Mouse (Mus musculus): ENCODE measurements around the gene Ccl11. TPM values are rescaled to one million over a fixed set of nuclear protein-coding genes. Genes with fewer than 3 reads are reported as not detected.
A peak's percentile ranks its signal among the peaks of the same experiment; 100 is the strongest.

Gene Ccl11
- polyA plus RNA-seq, 1 experiment from 2014 or later = not detected

DNA sequence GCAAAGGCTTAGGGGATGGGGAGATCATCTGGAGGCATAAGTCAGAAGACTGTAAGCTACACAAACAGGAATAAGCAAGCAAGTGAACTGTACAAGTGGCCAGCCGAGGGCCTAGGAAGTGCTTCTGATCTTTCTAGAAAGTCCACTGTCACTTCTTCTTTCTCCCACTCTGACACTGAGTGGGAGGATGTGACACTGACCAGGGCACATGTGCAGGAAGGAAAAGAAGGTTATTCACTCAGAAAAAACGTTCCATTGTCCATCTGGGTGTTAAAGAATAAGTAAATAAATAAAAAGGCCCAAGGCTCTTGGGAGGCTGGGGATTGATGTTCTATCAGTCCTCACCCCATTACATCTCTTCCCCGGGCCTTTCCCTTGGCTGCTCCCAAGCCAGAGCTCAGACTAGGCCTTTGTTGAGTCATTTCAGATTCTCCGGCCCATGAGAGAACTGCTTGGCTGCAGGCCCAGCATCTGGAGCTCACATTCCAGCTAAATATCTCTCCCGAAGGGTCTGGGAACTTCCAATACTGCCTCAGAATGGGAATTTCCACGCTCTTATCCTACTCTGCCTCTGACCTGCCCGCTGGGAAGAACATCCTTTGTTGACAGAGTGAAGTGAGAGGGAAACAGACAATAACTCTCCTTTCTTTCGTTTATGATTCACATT, 24.8 kb upstream of the Ccl11 start:
- WGBS = 40% methylated on average over 8 of the region's 8 CpGs
- Histone ChIP-seq H3K4me3 (no peak overlapping the region), H3K9ac (no peak overlapping the region), H3K27me3 (replicated peaks) (no peaks in the 10 kb centered on the region), H3K27ac (no peak overlapping the region), H3K4me2 (no peak overlapping the region), H3K4me1 (no peaks in the 10 kb centered on the region), H3K36me3 (replicated peaks) (no peaks in the 10 kb centered on the region), H3K9me3 (no peaks in the 10 kb centered on the region)
- ATAC-seq (replicated peaks) = no peak

DNA sequence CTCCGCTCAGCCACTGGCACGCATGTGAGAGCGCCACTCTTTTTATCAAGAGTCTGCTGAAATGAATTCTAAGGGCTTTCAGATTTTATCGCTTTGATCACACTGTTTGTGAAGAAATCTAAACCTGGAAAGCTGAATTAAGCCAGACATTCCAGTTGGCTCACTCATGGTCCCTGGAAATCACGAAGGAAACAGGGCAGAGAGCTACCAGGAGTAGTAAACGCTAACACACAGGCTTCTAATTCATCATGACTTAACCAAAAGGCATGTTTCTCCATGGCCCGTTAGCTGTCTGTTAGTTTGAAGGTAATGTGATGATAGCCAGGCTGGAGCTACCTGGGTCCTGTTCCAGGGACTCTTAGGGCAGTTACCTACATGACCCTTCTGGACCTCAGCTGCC, 23.2 kb upstream of the Ccl11 start:
- WGBS = 87% methylated on average over 7 of the region's 7 CpGs
- no peak for ATAC-seq (replicated peaks)

GRCm38 (mm10) chr11:82035356-82035755, 22.3 kb upstream of the Ccl11 start, which contains the start of gene Ccl2:
Ccl2 (plus strand) TSS chr11:82035571.
- no peaks in the 10 kb centered on the region for H3K27me3 ChIP-seq (replicated peaks)
- H3K4me1 ChIP-seq = no peaks in the 10 kb centered on the region
- H3K9me3 ChIP-seq = no peaks in the 10 kb centered on the region
- no peak within 1 kb of the TSS for H3K4me3 ChIP-seq
- WGBS = 39% methylated on average over 5 of the region's 5 CpGs
- no peak within 1 kb of the TSS for H3K27ac ChIP-seq
- no peak within 1 kb of the TSS for H3K9ac ChIP-seq
- H3K4me2 ChIP-seq = no peak within 1 kb of the TSS
- H3K36me3 ChIP-seq (replicated peaks) = no peaks in the 10 kb centered on the region
- 0 out of 2 replicates have a peak, but pooled peaks have one; percentile 37 for ATAC-seq (replicated peaks)

More for the DNA sequence above, 23.2 kb upstream of the Ccl11 start:
- Histone ChIP-seq H3K4me1 (no peaks in the 10 kb centered on the region), H3K4me3 (no peak overlapping the region), H3K27ac (no peak overlapping the region), H3K36me3 (replicated peaks) (no peaks in the 10 kb centered on the region), H3K4me2 (no peak overlapping the region), H3K9ac (no peak overlapping the region), H3K27me3 (replicated peaks) (no peaks in the 10 kb centered on the region), H3K9me3 (no peaks in the 10 kb centered on the region)

DNA sequence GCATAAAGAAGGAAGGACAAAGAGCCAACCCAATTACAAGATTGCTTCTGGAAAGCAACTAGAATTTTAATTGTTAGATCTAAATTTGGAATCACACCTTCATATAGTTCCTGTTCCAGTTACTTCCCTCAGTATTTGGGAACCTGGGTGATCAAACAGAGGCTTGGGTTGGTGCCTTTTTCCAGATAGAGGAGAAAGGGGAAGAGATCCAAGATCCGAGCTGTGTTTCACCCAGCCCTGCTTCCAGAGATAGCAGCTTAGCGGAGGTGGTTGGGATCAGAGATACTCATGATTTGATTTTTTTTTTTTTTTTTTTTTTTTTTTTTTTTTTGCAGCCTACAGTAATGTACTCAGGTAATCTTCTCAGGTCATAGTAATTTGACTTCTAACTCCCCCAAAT, 21.8 kb upstream of the Ccl11 start:
- H3K9ac ChIP-seq = no peak overlapping the region
- H3K4me3 ChIP-seq = no peak overlapping the region
- no peak for ATAC-seq (replicated peaks)
- no peak overlapping the region for H3K27ac ChIP-seq
- no peaks in the 10 kb centered on the region for H3K9me3 ChIP-seq
- no peaks in the 10 kb centered on the region for H3K27me3 ChIP-seq (replicated peaks)
- H3K36me3 ChIP-seq (replicated peaks) = no peaks in the 10 kb centered on the region
- 90% methylated on average over 2 of the region's 2 CpGs for WGBS
- no peak overlapping the region for H3K4me2 ChIP-seq
- no peaks in the 10 kb centered on the region for H3K4me1 ChIP-seq

- Histone ChIP-seq H3K27me3 (replicated peaks) (no peaks in the 10 kb centered on the region), H3K4me1 (no peaks in the 10 kb centered on the region), H3K9me3 (no peaks in the 10 kb centered on the region), H3K4me2 (no peak within 1 kb of the TSS), H3K9ac (no peak within 1 kb of the TSS), H3K36me3 (replicated peaks) (no peaks in the 10 kb centered on the region), H3K27ac (no peak within 1 kb of the TSS), H3K4me3 (no peak within 1 kb of the TSS)
- 64% methylated on average over 2 of the region's 2 CpGs for WGBS
- no peak for ATAC-seq (replicated peaks)
These were observed 19.1 kb upstream of the Ccl11 start, which contains the start of gene Gm17268 for GRCm38 (mm10) chr11:82038535-82038934. Gm17268 (minus strand) TSS chr11:82038562.

DNA sequence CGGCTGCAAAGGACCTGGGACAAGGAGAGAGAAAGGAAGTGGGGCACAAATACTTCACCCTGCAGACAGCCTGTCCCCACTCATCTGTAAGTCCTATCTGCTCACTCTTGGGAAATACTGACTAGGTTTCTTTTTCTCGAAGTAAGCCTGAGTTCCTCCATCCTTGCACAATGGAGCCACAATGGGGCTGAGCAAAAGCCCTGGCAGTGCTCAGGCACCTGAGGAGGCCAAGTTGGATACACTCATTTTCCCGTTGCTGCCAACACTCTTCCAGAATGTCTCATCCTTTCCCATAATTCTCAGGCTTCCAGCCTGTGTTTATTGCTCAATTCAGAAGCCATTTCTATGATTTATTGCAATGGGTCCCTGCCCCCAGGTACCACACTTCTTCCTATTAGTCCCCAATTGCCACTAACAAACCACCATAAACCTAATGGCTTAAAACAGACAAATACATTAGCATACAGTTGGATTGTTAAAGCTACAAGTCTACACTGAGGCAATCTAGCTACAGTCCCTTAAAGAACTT, 18.4 kb upstream of the Ccl11 start:
- H3K36me3 ChIP-seq (replicated peaks) = no peaks in the 10 kb centered on the region
- WGBS = 85% methylated on average over 3 of the region's 3 CpGs
- ATAC-seq (replicated peaks) = no peak
- no peak overlapping the region for H3K27ac ChIP-seq
- H3K4me2 ChIP-seq = no peak overlapping the region
- H3K27me3 ChIP-seq (replicated peaks) = no peaks in the 10 kb centered on the region
- no peak overlapping the region for H3K4me3 ChIP-seq
- no peak overlapping the region for H3K9ac ChIP-seq
- no peaks in the 10 kb centered on the region for H3K4me1 ChIP-seq
- no peaks in the 10 kb centered on the region for H3K9me3 ChIP-seq

GRCm38 (mm10) chr11:82041671-82042080, 15.9 kb upstream of the Ccl11 start:
- H3K36me3 ChIP-seq (replicated peaks) = no peaks in the 10 kb centered on the region
- no peaks in the 10 kb centered on the region for H3K27me3 ChIP-seq (replicated peaks)
- H3K9me3 ChIP-seq = no peaks in the 10 kb centered on the region
- ATAC-seq (replicated peaks) = no peak
- no peak overlapping the region for H3K4me2 ChIP-seq
- H3K4me3 ChIP-seq = no peak overlapping the region
- 89% methylated on average over 4 of the region's 4 CpGs for WGBS
- H3K4me1 ChIP-seq = no peaks in the 10 kb centered on the region
- H3K27ac ChIP-seq = no peak overlapping the region
- no peak overlapping the region for H3K9ac ChIP-seq

DNA sequence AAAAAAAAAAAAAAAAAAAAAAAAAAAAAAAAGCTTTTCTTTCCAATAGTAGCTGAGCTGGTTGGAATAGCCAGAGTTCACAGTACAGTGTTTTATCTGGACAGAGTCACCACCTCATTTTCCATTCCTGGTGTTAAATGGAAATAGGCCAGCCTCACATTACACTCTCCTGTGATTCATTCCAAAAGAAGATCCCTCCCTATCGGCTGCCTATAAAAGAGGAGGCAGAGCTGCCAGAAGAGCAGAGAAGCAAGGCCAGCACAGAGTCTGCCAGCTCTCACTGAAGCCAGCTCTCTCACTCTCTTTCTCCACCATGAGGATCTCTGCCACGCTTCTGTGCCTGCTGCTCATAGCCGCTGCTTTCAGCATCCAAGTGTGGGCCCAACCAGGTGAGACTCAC, 12.2 kb upstream of the Ccl11 start, which contains the start of gene Ccl7:
TSS of gene Ccl7 (plus strand) at position 242 of the 400 bp plus-strand sequence.
- no peak for ATAC-seq (replicated peaks)
- WGBS = 79% methylated on average over 3 of the region's 3 CpGs
- Histone ChIP-seq H3K9me3 (no peaks in the 10 kb centered on the region), H3K27ac (no peak within 1 kb of the TSS), H3K36me3 (replicated peaks) (no peaks in the 10 kb centered on the region), H3K4me3 (no peak within 1 kb of the TSS), H3K27me3 (replicated peaks) (no peaks in the 10 kb centered on the region), H3K9ac (no peak within 1 kb of the TSS), H3K4me2 (no peak within 1 kb of the TSS), H3K4me1 (no peaks in the 10 kb centered on the region)

DNA sequence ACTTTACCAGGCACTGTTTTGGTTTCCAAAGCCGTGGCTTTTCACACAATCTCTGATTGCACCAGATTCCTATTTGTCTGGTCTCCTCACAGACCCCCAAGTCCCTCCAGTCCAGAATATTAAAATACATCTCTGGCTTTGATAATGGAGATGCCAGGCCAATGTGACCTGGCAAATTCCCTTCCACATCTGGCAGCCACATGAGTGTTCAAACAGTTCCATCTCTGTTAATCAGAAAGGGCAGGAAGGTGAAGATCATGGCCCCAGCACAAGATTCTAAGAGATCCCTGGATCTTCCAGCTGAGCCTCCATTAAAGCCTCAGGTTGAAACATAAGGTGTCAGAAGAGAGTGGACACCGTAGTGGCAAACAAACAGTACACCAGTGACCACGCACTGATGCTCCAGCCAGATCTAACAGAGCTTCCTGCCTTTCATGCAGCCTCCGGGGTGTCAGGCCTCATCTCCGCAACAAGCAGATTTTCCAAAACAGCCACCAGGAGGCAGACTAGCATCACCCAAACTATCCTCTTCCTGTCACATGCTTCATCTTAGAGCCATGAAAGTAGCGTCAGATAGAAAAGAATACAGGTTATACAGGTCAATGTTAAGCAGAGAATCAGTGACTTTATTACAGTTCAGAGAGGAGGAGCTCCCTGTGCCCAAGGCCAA, 9.7 kb upstream of the Ccl11 start:
- 54% methylated on average over 6 of the region's 6 CpGs for WGBS
- H3K27me3 ChIP-seq (replicated peaks) = no peaks in the 10 kb centered on the region
- H3K4me3 ChIP-seq = no peak overlapping the region
- no peak for ATAC-seq (replicated peaks)
- no peaks in the 10 kb centered on the region for H3K9me3 ChIP-seq
- no peaks in the 10 kb centered on the region for H3K4me1 ChIP-seq
- no peaks in the 10 kb centered on the region for H3K36me3 ChIP-seq (replicated peaks)
- H3K9ac ChIP-seq = no peak overlapping the region
- no peak overlapping the region for H3K27ac ChIP-seq
- H3K4me2 ChIP-seq = no peak overlapping the region

- no peak overlapping the region for H3K27ac ChIP-seq
- no peaks in the 10 kb centered on the region for H3K4me1 ChIP-seq
- H3K4me3 ChIP-seq = no peak overlapping the region
- no peak overlapping the region for H3K9ac ChIP-seq
- no peak for ATAC-seq (replicated peaks)
- H3K9me3 ChIP-seq = no peaks in the 10 kb centered on the region
- 89% methylated on average over 7 of the region's 7 CpGs for WGBS
- no peak overlapping the region for H3K4me2 ChIP-seq
- H3K27me3 ChIP-seq (replicated peaks) = no peaks in the 10 kb centered on the region
- no peaks in the 10 kb centered on the region for H3K36me3 ChIP-seq (replicated peaks)
These were observed 3.8 kb upstream of the Ccl11 start for GRCm38 (mm10) chr11:82053849-82054248.

- Histone ChIP-seq H3K36me3 (replicated peaks) (no peaks in the 10 kb centered on the region), H3K4me3 (no peak overlapping the region), H3K27me3 (replicated peaks) (no peaks in the 10 kb centered on the region), H3K4me2 (no peak overlapping the region), H3K9me3 (no peaks in the 10 kb centered on the region), H3K27ac (no peak overlapping the region), H3K9ac (no peak overlapping the region), H3K4me1 (no peaks in the 10 kb centered on the region)
- ATAC-seq (replicated peaks) = no peak
- WGBS = 76% methylated on average over 3 of the region's 3 CpGs
These were observed 4.6 kb downstream of the Ccl11 start for GRCm38 (mm10) chr11:82062226-82062625.

- no peaks in the 10 kb centered on the region for H3K9me3 ChIP-seq
- no peaks in the 10 kb centered on the region for H3K4me1 ChIP-seq
- no peaks in the 10 kb centered on the region for H3K36me3 ChIP-seq (replicated peaks)
- H3K27ac ChIP-seq = no peak overlapping the region
- H3K4me2 ChIP-seq = no peak overlapping the region
- no peak for ATAC-seq (replicated peaks)
- no peak overlapping the region for H3K9ac ChIP-seq
- 79% methylated on average over 2 of the region's 2 CpGs for WGBS
- no peak overlapping the region for H3K4me3 ChIP-seq
- H3K27me3 ChIP-seq (replicated peaks) = no peaks in the 10 kb centered on the region
These were observed 5.8 kb downstream of the Ccl11 start for GRCm38 (mm10) chr11:82063454-82063853.

Data from midbrain, embryonic 15.5 days (tissue).